Mouse (Mus musculus) cerebellum, adult 2 months (tissue): ENCODE measurements around the gene Srms.

Source experiments
- CTCF ChIP-seq: fragments of 200-500 bp; IDR thresholded peaks from 2 replicates; pipeline ENCODE4 v1.5.1; 2011; ENCODE audit warnings: low read depth, mild to moderate bottlenecking, control low read depth, low read length, moderate library complexity, borderline replicate concordance; ENCODE audit not compliant: insufficient read depth
- POLR2A ChIP-seq: fragments of 200-500 bp; IDR thresholded peaks from 2 replicates; pipeline ENCODE4 v1.6.1; 2011; ENCODE audit warnings: low read length, control low read depth, borderline replicate concordance; ENCODE audit not compliant: insufficient read depth

DNA sequence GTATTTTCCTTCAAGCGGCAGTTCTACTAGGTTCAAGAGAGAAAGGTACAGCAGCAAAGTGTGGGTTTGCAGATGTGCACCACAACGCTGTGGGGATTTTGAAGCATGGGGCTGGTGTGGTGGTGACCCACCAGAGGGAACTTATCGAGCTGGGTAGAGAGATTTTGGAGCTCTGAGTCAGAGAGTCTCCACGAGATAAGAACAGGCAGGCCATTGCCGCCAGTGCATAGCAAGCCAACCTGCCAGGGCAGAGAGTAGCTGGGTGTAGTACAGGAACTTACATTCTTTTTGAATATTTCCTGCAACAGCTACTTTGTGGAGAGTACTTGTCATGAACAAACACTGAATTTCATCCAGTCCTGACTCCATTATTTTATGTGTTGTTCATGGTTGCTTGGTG lies 34.5 kb downstream of the Srms start:
- TF ChIP-seq CTCF (no peak), POLR2A (no peak)
